Mouse (Mus musculus): ENCODE measurements around the gene Hsd17b3.

GRCm38 (mm10) chr13:64077591-64077990, 11.4 kb downstream of the Hsd17b3 start:
- TF ChIP-seq CTCF (IDR thresholded peaks at IDR 0.05) (no peak), EP300 (IDR thresholded peaks at IDR 0.05; ENCODE audit: insufficient read depth, low read depth, low read length) (no peak), POLR2A (IDR thresholded peaks at IDR 0.05; ENCODE audit: insufficient read depth, low read depth, low read length) (no peak)
